In the genomic region with DNA sequence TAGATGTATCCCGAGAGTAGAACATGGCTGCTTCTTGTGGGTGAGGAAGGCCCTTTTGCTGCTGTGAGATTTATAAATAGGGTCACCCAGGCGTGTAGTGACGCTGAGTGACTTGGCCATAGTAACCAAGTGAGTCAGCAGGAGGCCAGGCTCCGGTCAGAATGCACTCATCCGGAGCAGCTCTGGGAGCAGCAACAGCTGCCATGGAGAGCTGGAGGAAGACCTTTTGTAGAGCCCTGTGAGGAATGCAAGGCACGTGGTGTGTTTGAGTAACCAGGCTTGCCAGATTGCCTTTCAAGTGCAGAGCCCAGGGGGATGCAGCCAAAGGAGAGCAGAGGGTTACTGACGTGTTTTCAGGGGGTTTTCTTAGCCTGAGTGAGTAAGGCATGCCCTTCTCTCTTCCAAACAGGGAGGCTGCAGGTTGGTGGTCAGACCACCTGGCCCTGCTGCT, we compare ENCODE assay signal across 8 mouse cellular contexts.
DNase-seq lines count a peak whose midpoint lies in the region; ATAC-seq lines count a peak whose summit lies in the region.

No protein-coding gene starts in this region.

- H3K36me3 ChIP-seq in hindbrain, embryonic 13.5 days, result no peaks in the 10 kb centered on the region
- no peaks in the 10 kb centered on the region for H3K36me3 ChIP-seq in lung, embryonic 16.5 days (ENCODE audit: control insufficient read depth, insufficient read depth, low read length)

- under 1% methylated on average over 7 of the region's 7 CpGs for WGBS in hindbrain, embryonic 13.5 days
- WGBS in lung, embryonic 16.5 days, result 1% methylated on average over 7 of the region's 7 CpGs

- peak overlapping the region; percentile 13; the same call in 1 of the 2 replicates for H3K9ac ChIP-seq in hindbrain, embryonic 13.5 days
- no peak overlapping the region for H3K9ac ChIP-seq in lung, embryonic 16.5 days (ENCODE audit: low read length)

- peaks cover 17% of the 10 kb centered on the region for H3K4me1 ChIP-seq in hindbrain, embryonic 13.5 days (replicated peaks)
- H3K4me1 ChIP-seq in lung, embryonic 16.5 days (replicated peaks; ENCODE audit: control insufficient read depth, insufficient read depth, low read length), result peaks cover 11% of the 10 kb centered on the region

- H3K27me3 ChIP-seq in hindbrain, embryonic 13.5 days, result no peaks in the 10 kb centered on the region
- H3K27me3 ChIP-seq in lung, embryonic 16.5 days (ENCODE audit: control insufficient read depth, insufficient read depth, low read depth, low read length), result no peaks in the 10 kb centered on the region

- peak overlapping the region; percentile 78 for H3K27ac ChIP-seq in hindbrain, embryonic 13.5 days
- peak overlapping the region; percentile 87 for H3K27ac ChIP-seq in lung, embryonic 16.5 days (ENCODE audit: low read length)

- H3K4me2 ChIP-seq in hindbrain, embryonic 13.5 days, result peak overlapping the region; percentile 19; the same call in 1 of the 2 replicates
- peak overlapping the region; percentile 26 for H3K4me2 ChIP-seq in lung, embryonic 16.5 days (ENCODE audit: low read depth, low read length)

- ATAC-seq in hindbrain, embryonic 13.5 days (ENCODE audit: low FRiP score), result peak; percentile 98
- peak; percentile 98 for ATAC-seq in lung, embryonic 16.5 days (ENCODE audit: low read depth)

- no peaks in the 10 kb centered on the region for H3K9me3 ChIP-seq in hindbrain, embryonic 13.5 days
- no peaks in the 10 kb centered on the region for H3K9me3 ChIP-seq in lung, embryonic 16.5 days (ENCODE audit: control insufficient read depth, low read length)

- peak; percentile 38 for DNase-seq in MN1 (ENCODE audit: low spot score)
- peak; percentile 11 to 13 for DNase-seq in cerebellum, postnatal 36 days
- DNase-seq in frontal cortex, postnatal 36 days (ENCODE audit: low spot score in 2 of 2), result peak; percentile 29 to 36
- peak; percentile 6 to 17 for DNase-seq in layer of hippocampus, postnatal 25 days (ENCODE audit: extremely low spot score in 1 of 2, low spot score in 1 of 2)
- DNase-seq in retina, postnatal 7 days (ENCODE audit: low read depth, low spot score), result peak; percentile 14
- DNase-seq in thymus, postnatal 10 days (ENCODE audit: low spot score in 2 of 2), result no peak

- no peak overlapping the region for H3K4me3 ChIP-seq in hindbrain, embryonic 13.5 days
- H3K4me3 ChIP-seq in lung, embryonic 16.5 days (ENCODE audit: low read length), result no peak overlapping the region

Comparison
In these comparisons a context has a peak if more than half of its experiments do, and no peak if none do; other contexts are left out.
1. DNase-seq: peak in MN1 (single experiment), cerebellum, postnatal 36 days (2 of 2), frontal cortex, postnatal 36 days (2 of 2), layer of hippocampus, postnatal 25 days (2 of 2) and retina, postnatal 7 days (single experiment); none in thymus, postnatal 10 days (0 of 2).